Mouse (Mus musculus): Measurements from ENCODE around the gene Tcp11l1.

Tcp11l1 gene

GRCm38 (mm10) chr2:104711585-104712485, at the start of gene Tcp11l1:
TSS of gene Tcp11l1 (minus strand) at chr2:104712169.
- DNase-seq (ENCODE audit: low spot score in 2 of 2): peak; percentile 49 to 51

- no peak for DNase-seq (ENCODE audit: low spot score in 2 of 2)
These were observed 38.6 kb upstream of the Tcp11l1 start for GRCm38 (mm10) chr2:104750611-104751010.

DNA sequence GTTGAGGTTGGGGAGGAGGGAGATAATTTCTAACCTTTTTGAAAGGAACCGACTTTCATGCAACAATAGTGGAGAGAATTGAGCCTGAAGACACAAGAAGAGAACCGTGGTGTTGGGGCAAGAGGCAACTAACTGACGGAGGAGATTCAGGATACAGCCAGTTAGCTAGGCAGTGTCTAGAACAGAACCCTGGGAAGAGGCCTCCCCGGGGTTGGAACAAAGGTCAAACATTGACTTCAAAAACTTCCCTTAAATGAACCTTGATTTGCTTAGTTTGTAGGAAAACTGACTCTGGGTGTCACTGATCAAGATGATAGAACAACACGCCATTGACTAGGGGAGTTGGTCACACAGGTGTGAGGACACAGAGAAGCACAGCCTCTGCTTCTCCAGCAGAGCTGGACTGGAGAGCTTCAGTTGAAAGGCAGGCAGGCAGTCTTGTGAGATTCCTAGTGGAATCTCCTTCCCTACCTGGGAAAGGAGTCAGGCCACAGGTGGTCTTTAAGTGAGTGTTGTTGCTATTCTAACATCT, 36.7 kb upstream of the Tcp11l1 start:
- no peak for DNase-seq (ENCODE audit: low spot score in 2 of 2)

DNA sequence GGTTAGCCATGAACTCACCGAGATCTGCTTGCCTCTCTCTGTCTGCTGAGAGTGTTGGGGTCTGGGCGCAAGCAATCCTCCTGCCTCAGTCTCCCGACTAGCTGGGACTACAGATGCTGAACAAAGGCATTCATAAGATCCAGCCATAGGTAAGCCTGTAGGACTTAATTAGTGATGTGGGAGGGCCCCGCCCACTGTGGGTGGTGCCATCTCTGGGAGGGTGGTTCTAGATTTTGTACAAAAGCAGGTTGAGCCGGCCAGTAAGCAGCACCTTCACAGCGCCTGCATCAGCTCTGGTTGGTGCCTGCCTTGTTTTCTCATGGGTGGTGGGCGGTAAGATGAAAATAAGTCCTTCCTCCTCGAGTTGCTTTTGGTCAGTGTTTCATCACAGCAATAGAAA, 34.3 kb upstream of the Tcp11l1 start:
- DNase-seq (ENCODE audit: low spot score in 2 of 2): no peak

GRCm38 (mm10) chr2:104743971-104744370, 32.0 kb upstream of the Tcp11l1 start:
- no peak for DNase-seq (ENCODE audit: low spot score in 2 of 2)

DNA sequence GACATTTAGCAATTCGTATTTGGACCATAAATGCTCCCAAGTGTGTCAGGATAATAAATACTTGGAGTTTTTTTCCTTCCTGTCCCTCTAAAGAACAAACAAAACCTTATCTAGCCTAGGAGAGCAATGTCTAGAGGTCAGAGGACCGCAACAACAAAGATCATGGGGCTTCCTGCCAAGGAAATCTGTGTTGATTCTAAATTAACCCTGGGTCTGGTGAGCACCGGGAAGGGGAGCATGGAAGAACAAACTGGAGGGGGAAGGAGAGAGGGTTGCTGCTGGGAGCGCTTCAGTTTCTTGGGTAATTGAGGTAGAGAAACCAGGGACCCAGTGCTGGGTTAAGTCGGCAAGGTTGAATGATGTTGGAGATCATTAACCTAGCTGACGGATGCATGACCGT, 31.2 kb upstream of the Tcp11l1 start:
- no peak for DNase-seq (ENCODE audit: low spot score in 2 of 2)

DNA sequence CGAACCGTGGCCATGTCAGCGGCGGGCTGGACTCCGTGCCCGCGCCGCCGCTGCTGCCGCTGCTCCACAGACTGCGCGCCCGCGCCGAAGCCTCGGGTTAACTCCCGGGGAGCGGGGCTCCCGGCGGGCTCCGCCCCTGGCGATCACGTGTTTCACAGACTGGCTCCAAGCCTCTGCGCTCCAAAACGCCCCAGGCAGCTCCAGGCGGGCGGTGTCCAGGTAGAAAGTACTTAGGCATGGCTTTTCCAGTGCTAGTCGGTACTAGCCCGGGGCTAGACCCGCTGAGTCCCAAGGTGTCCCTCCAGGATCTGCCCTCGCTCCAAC, 30.7 kb upstream of the Tcp11l1 start, which contains the start of gene Depdc7:
Gene Depdc7, minus strand, starts transcription at position 138 of the 324 bp plus-strand sequence.
- peak; percentile 64 to 71 for DNase-seq (ENCODE audit: low spot score in 2 of 2)

GRCm38 (mm10) chr2:104741896-104742740, 30.1 kb upstream of the Tcp11l1 start:
- DNase-seq (ENCODE audit: low spot score in 2 of 2): no peak

DNA sequence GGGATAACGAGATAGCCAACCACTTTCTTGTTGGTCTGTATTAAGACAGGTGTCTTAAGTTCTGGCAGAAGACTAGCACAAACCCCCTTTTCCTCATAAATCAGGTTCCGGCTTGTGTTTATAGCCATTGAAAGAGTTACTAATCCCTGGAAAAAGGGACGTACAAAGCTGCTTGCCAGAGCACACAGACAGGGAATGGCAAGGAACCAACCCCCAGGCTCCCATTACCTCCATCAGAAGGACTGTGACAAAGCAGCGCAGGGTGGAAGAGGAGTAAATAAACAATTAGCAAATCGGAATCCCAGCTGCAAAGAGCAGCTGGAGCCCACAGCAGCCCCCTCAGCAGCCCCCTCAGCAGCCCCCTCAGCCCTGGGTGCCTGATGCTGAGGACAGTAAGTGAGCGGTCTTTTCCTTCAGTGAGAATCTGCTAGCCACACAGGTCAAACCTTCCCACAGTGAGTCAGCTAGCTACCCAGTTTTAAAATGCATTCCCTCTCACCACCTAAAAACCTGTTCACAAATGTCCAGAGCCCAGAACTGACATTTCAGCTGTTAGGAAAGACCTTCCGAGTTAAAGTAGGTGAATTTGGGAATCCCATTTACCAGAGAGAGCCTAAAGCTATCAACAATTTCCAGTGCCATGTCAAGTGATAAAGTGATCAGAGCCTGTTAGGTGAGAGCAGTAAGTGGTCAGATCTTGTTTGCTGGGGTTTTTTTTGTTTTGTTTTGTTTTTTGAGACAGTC, 29.2 kb upstream of the Tcp11l1 start:
- DNase-seq (ENCODE audit: low spot score in 2 of 2): no peak

DNA sequence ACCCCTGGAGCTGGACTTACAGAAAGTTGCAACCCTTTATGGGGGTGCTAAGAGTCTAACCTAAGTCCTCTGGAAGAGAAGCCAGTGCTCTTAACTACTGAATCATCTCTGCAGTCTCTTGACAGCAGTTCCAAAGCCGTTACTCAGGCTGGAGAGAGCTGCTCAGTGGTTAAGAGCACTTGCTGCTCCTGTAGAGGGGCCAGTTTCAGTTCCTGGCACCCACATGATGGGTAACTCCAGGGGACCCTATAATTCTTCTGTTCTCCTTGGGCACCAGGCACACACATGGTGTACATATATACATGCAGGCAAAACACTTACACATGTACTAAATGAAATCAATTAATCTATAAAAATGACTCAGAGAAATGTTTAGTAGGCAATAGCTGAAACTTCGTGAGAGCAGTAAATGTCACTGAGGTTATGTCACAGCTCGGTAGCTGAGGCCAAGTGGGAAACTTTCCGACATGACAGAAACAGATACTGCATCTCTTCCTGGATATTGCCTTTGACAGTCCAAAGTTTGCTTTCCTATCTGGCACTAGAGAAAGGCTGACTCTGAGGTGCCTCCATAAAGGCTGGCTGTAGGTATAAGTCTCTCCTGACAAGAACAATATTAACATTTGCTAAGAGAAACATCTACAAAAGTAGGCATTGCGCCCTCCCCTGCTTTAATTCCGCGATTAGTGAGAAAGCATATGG, 28.4 kb upstream of the Tcp11l1 start:
- DNase-seq (ENCODE audit: low spot score in 2 of 2): no peak

DNA sequence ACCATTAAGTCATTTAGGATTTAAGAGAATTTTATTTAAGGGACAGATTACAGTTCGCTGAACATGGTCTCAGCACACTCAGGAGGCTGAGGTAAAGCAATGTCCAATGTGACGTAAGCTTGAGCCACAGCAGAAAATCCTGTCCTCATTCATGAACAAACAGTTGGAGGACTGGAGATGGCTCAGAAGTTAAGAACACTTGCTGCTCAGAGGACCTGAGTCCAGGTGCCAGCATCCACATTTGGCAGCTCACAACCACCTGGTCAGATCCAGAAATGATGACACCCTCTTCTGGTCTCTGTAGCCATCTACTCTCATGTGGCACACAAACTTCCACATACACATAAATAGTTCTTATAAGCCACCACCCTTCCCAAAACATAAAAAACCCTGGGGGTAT, 27.7 kb upstream of the Tcp11l1 start:
- DNase-seq (ENCODE audit: low spot score in 2 of 2): no peak

GRCm38 (mm10) chr2:104736241-104736640, 24.3 kb upstream of the Tcp11l1 start:
- DNase-seq (ENCODE audit: low spot score in 2 of 2): no peak

- DNase-seq (ENCODE audit: low spot score in 2 of 2): no peak
These were observed 20.7 kb upstream of the Tcp11l1 start for GRCm38 (mm10) chr2:104732562-104733256.

DNA sequence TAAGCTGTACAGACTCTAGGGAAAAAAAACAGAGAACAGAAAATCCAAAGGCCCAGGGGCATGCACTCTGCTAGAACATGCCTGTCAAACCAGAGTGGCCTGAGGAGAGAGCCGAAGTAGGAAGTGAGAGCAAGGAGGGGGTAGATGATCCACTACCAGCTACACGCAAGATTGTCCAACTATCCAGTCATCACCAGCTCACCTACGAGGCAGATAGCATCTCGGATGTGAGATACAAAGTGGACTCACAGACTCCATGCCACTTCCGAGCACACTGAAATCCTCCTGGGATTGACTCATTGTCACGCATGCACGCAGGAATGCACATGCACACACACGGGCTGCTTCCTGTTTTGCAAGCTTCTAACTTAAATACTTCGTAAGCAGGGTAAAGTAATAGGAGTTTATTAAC, 20.1 kb upstream of the Tcp11l1 start:
- DNase-seq (ENCODE audit: low spot score in 2 of 2): no peak

GRCm38 (mm10) chr2:104727369-104727768, 15.4 kb upstream of the Tcp11l1 start:
- DNase-seq (ENCODE audit: low spot score in 2 of 2): no peak

DNA sequence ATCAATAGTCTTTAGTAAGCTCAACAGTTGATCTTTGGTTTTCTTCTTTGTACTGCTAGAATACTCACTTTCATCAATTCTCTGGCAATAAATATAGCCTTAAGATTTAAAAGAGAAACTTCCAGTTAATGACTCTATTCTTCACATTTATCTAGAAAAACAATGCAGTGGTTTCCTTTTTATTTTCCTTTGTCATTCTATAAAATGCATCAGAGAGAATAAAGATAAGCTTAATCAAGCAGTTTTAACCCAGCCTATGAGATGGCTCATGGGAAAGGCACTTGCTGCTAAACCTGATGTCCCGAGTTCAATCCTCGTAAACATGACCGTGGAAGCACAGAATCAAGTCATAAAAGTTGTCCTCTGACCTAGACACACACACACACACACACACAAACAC, 10.1 kb upstream of the Tcp11l1 start:
- no peak for DNase-seq (ENCODE audit: low spot score in 2 of 2)

- no peak for DNase-seq (ENCODE audit: low spot score in 2 of 2)
These were observed 5.9 kb upstream of the Tcp11l1 start for GRCm38 (mm10) chr2:104717827-104718226.

DNA sequence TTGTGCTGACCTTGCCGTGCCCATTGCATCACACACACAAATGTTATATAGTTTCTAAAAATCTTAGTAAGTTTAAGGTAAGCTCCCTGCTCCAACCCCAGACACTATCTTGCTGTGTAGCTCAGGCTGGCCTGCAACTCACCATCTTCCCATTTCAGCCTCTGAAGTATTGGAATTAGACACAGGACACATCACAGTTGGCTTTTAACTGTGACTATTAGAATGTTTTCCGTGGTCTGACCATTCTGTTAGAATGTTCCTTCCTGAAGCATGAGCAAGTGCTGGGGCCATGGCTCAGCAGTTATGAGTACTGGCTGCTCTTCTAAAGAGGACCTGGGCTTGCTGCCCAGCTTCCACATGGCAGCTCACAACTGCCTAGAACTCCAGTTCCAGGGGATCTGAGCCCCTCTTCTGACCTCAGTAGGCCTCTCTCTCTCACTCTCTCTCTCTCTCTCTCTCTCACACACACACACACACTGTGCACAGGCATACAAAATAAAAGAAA, 5.3 kb upstream of the Tcp11l1 start:
- DNase-seq (ENCODE audit: low spot score in 2 of 2): no peak

DNA sequence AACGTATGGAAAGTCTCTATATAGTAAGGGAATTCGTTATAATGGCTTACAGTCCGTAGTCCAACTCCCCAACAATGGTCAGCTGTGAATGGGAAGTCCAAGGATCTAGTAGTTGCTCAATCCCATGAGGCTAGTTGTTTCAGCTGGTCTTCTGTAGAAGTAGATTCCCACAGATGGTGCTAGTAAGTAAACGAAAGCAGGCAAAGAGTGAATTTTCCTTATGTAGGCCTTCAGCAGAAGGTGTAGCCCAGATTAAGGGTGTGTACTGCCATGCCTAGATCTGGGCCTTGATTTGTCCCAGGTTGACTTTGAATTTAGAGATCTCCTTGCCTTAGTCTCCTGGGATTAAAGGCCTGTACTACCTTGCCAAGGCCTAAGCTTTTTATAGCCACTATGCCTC, 4.3 kb upstream of the Tcp11l1 start, which contains the start of gene Pin1rt1:
Gene Pin1rt1, minus strand, starts transcription at position 101 of the 400 bp plus-strand sequence.
- DNase-seq (ENCODE audit: low spot score in 2 of 2): no peak

- DNase-seq (ENCODE audit: low spot score in 2 of 2): no peak
These were observed 2.3 kb upstream of the Tcp11l1 start for GRCm38 (mm10) chr2:104714254-104714691.

All from frontal cortex, postnatal 25 days (tissue).